Mouse (Mus musculus): Measurements from ENCODE around the gene Gm20388.

GRCm38 (mm10) chr8:123349073-123349472, 3438.4 kb downstream of the Gm20388 start:
- TF ChIP-seq POLR2A (IDR thresholded peaks at IDR 0.05; ENCODE audit: borderline replicate concordance, extremely low read depth, insufficient read depth, insufficient read length, poor library complexity, severe bottlenecking): no peak
- no peak for TF ChIP-seq CTCF (IDR thresholded peaks at IDR 0.05; ENCODE audit: borderline replicate concordance, extremely low read depth, insufficient read depth, insufficient read length)

Data from brain, embryonic 14.5 days (tissue).